Mouse (Mus musculus) 3T3-L1 (cell line): ENCODE measurements at regions not wholly inside any gene's neighbourhood (a gene's known extent, or its start where the extent isn't known, plus 50 kb on each side); places are given as distances from the start of the nearest gene placed in this dataset.

Experiments
- DNase-seq: peaks from one replicate; pipeline ENCODE4 v3.0.0-alpha.2; 2015; ENCODE audit warnings: low read depth, low spot score

DNA sequence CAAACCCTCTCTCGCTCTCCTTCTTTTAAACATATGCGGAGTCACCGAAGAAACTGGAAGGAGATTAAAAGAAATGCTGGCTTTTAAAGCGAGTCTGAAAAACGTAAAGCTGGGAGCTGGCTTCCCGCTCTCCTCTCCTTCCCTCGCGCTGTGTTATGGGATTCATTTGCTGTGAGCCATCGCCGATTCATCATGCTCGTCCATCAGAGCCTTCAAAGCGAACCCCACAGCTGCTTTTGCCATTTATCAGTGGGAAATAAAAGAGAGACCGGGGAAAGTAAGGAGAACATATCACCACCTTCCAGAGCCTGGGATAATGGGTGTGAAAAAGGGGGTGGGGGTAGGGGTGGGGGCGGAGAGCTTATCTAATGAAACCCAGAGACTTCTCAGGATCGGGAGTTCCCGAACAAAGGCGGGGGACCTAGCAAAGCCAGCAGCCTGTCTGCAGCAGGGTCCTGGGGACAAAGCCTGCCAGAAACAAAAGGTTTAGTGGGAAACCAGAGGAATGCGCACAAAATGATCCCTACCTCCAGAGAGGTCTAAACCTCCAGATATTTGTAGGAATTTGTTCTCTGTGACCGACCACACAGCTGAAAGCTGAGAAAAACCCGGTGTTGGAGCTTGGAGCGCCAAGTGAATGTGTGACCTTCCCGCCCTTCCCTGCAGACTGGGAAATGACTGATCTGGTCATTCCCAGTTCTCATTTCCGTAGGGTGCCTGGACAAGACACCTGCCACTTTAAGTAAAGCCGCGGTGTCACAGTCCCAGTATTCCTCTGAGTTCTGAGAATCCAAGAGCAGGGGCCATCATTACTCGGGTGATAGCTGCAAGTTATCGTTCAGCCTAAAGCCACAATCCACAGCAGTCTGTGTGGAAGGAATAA, 73.9 kb upstream of the Lrig1 start:
- DNase-seq: no peak

DNA sequence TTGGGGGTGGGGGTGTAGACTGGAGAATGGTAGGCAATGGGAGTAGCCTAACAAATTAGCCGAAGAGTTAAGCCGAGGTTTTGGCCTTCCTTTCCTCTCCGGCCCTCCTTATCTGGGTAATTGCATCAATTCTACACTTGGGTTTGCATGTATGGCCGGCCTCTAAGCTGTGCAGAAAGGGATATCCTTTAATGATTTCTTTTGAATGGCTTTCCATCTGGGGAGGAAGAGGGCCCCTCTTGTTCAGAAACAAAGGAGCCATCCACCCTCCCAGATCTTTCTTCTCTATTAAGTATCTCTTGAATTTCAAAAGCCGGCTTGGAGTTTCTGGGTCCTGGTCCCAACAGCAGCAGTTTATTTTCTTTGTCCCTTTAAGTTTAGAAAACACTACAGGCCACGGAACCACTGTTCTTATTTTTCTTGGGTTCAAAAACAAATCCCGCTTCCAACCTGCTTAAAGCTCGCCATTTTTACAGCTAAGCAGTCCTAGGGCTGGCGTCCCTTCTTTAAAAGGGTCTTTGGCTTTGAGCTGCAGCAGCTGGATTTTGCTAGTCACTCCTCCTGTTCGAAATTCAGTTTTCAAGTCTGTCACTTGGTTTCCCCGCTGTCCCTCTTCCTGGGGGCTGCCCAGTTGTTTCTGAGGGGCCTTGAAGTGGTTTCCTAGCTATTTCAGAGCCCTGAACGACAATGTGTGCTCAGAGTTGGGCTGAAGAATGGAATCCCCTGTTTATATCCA, 73.1 kb upstream of the Lrig1 start:
- DNase-seq: no peak

DNA sequence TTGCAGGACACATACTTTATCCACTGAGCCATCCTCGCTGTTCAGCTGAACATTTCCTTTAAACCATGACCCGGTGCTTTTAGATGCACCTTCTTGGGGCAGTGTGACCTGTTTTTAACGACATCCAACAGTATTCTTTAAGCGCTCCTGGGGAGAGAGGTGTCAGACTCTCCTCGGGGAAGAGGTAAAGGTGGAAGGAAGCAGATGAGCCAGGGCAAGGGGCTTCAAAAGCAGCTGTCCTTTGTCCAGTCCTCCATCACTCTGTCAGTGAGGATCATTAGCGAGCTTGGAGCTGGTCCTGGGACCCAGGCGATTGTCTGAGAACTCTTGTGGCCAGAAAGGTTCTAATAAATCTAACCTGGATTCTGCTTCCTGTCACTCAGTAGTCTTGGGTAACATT, 72.4 kb upstream of the Lrig1 start:
- no peak for DNase-seq

GRCm38 (mm10) chr6:94768230-94768629, 68.3 kb upstream of the Lrig1 start:
- DNase-seq: no peak

DNA sequence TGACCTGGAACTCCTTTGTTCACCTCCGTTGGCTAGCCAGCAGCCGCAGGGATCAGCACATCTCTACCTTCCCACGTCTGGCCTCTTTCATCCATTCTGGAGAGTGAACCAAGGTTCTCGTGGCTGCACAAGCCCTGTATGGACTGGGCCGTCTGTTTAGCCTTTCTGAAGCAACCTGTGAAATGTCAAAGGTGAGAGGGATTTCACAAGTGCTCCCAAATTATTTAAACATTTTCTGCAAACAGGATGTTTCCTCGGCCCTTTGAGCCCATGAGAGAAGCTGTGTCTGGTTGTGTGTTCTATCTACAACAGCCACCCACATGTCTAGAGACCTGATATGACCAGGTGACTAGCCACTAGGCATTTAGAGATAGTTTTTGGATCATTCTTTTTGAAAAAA, 65.8 kb upstream of the Lrig1 start:
- no peak for DNase-seq

GRCm38 (mm10) chr6:94761341-94761740, 61.4 kb upstream of the Lrig1 start:
- no peak for DNase-seq

- DNase-seq: no peak
These were observed 60.7 kb upstream of the Lrig1 start for GRCm38 (mm10) chr6:94760629-94761111.

GRCm38 (mm10) chr6:94759649-94760048, 59.7 kb upstream of the Lrig1 start:
- DNase-seq: no peak

- no peak for DNase-seq
These were observed 56.0 kb upstream of the Lrig1 start for GRCm38 (mm10) chr6:94756006-94756405.

DNA sequence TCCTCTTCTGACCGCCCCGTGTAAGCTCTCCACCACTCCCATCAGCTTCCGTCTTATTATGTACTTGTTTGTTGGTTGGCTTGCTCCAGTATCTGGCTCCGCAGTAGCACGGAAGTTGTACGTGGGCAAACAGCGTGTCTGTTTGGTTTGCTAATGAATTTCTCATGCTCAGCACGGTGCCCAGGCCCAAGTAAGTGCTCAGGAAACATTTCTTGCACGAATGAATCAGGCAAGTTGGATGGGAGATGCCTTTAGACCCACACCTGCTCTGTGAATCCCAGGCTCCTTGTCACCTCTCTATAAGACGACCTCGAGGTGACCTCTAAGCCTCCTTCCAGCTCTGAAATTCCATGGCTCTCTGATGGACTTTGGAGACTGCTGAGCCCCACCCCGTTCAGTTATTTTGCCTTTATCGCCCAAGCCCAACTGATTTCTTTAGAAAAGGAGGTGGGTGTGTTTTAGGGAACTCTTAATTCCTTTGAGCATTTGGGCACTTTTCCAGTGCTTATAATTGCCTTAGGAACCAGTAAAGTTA, 55.4 kb upstream of the Lrig1 start:
- DNase-seq: no peak

DNA sequence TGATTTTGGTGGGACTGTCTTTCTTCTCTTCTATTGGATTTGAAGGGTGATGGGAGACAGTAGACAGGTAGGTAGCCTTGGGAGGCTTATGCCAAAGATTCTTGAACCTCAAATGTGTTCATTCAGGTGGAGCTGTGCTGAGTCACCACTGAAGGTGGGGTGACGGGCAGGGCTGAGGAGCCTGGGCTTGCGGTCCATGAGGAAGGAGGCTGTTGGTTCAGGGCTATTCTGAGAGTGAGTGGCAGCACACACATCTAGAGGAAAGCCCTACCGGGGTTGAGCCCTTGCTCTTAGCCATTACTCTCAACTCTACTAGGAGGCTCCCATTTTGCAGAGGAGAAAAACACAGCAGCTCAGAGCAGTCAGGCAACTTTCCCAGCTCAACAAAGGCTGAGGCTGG, 54.6 kb upstream of the Lrig1 start:
- no peak for DNase-seq

DNA sequence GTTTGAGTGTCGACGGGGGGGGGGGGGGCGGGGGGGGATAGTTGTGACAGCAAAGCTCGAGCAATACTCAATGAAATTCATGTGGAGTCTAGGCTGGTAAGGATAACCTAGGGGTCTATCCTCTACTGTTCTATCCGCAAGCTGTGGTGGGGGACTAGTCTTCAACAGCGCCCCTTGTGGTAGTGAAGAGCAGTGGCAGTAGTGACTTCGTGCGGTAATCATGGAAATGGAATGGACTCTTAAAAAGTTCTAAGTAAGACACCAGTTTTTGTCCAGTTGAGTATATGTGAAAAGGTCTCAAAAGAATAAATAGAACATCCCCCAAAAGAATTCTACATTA, 51.1 kb upstream of the Lrig1 start:
- DNase-seq: no peak

DNA sequence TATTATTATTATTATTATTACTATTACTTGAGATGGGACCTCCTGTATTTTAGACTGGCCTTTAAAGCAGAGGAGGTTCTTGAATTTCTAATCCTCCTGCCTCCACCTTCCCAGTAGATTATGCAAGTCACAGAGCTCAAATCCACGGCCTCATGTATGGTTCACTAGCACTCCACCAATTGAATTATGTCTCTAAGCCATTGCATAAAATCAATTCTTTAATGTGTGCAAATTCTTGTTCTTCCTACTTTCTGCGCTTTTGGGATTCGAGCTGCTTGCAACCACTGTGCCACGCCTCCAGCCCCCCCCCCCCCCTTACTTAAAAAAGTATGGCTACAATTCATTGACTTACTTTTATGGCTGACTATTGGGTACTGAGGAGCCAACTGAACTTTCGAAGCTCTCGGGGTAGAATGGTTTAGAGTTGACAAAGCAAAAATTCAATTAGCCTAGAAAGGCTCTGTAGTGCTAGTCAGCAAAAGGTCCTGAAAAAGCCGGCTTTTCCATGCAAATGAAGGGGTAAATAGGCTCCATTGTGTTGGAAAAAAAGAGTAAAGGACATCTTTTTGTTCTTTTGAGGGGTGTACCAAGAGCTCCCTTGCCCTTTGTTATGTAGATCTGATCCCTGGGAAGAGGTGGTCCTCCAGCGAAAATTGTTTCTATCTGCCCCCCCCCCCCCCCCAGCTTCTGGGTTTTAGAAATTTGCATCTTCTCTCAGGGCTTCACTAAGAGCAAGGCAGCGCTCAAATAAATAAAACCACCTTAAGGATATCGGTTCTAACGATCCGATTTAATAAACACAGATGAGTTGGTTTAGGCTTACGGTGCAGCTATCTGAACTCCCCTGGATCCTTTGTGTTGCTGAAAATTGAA, 50.5 kb upstream of the Lrig1 start:
- no peak for DNase-seq
